ENCODE assay signal across 23 mouse cellular contexts in genomic region chr1:56857202-56857601, GRCm38 (mm10).
A peak's percentile ranks its signal among the peaks of the same experiment; 100 is the strongest.
DNase-seq lines count a peak whose midpoint lies in the region; ATAC-seq lines count a peak whose summit lies in the region.
"Had no signal": no experiment of that assay in that cellular context is flagged by ENCODE, and none has a peak within 500 bp of the region (broad histone marks: within the 10 kb centered on the region; RNA-seq: fewer than 3 reads in every experiment).

No protein-coding gene starts in this region.

- peak overlapping the region; percentile 68 for H3K27ac ChIP-seq in heart, embryonic 12.5 days (ENCODE audit: poor library complexity, severe bottlenecking)
- H3K27ac ChIP-seq: kidney, postnatal 0 days; limb, embryonic 13.5 days; lung, embryonic 15.5 days; midbrain, embryonic 10.5 days; neural tube, embryonic 12.5 days had no signal

- H3K4me1 ChIP-seq in heart, embryonic 12.5 days (replicated peaks): peaks cover 15% of the 10 kb centered on the region
- H3K4me1 ChIP-seq: limb, embryonic 13.5 days; lung, embryonic 15.5 days; midbrain, embryonic 10.5 days; neural tube, embryonic 12.5 days had no signal

- 0 out of 2 replicates have a peak, but pooled peaks have one; percentile 53 for ATAC-seq in heart, embryonic 12.5 days (ENCODE audit: insufficient number of reproducible peaks, low FRiP score)
- ATAC-seq: forebrain, embryonic 16.5 days; hindbrain, embryonic 16.5 days; midbrain, embryonic 16.5 days had no signal

- H3K27me3 ChIP-seq in heart, embryonic 12.5 days (replicated peaks): no peaks in the 10 kb centered on the region
- H3K27me3 ChIP-seq: limb, embryonic 13.5 days; lung, embryonic 15.5 days; neural tube, embryonic 12.5 days had no signal

- no peaks in the 10 kb centered on the region for H3K36me3 ChIP-seq in heart, embryonic 12.5 days
- H3K36me3 ChIP-seq: limb, embryonic 13.5 days; lung, embryonic 15.5 days; midbrain, embryonic 10.5 days; neural tube, embryonic 12.5 days had no signal

- H3K9me3 ChIP-seq in heart, embryonic 12.5 days (replicated peaks): no peaks in the 10 kb centered on the region
- H3K9me3 ChIP-seq: limb, embryonic 13.5 days; lung, embryonic 15.5 days; midbrain, embryonic 10.5 days; neural tube, embryonic 12.5 days had no signal

- WGBS in heart, embryonic 12.5 days: 51% methylated on average over 8 of the region's 8 CpGs

- no peak overlapping the region for H3K9ac ChIP-seq in heart, embryonic 12.5 days
- H3K9ac ChIP-seq: limb, embryonic 13.5 days; lung, embryonic 15.5 days; neural tube, embryonic 12.5 days had no signal

- H3K4me3 ChIP-seq in heart, embryonic 12.5 days: no peak overlapping the region
- H3K4me3 ChIP-seq: erythroblast, embryonic 14.5 days; limb, embryonic 13.5 days; lung, embryonic 15.5 days; midbrain, embryonic 10.5 days; neural tube, embryonic 12.5 days had no signal

- H3K4me2 ChIP-seq in heart, embryonic 12.5 days: no peak overlapping the region
- H3K4me2 ChIP-seq: limb, embryonic 13.5 days; liver, embryonic 11.5 days; lung, embryonic 15.5 days; neural tube, embryonic 12.5 days had no signal

- no peak for DNase-seq in heart, adult 8-10 months (ENCODE audit: low spot score)
- DNase-seq in NIH3T3 (ENCODE audit: low read depth): peak; percentile 46
- DNase-seq in R1 (ENCODE audit: low read depth, low spot score): peak; percentile 5
- DNase-seq in heart, postnatal 4 days: peak; percentile 4
- DNase-seq in neural tube, embryonic 10.5 days (ENCODE audit: extremely low spot score, low spot score): no peak
- DNase-seq: adrenal gland, postnatal 25 days; B cell, adult 2 months; cerebellum, adult 18-20 months; cerebellum, postnatal 14 days; gastrocnemius, postnatal 10 days; kidney, adult 2 months; kidney, postnatal 4 days had no signal

Comparison
In these comparisons a context has a peak if more than half of its experiments do, and no peak if none do; other contexts are left out.
1. DNase-seq: peak in NIH3T3 (single experiment), R1 (single experiment) and heart, postnatal 4 days (single experiment); none in heart, adult 8-10 months (single experiment) and neural tube, embryonic 10.5 days (single experiment).